Mouse (Mus musculus) embryonic facial prominence, embryonic 12.5 days (tissue): ENCODE data around the gene Bpgm. TPM values are rescaled to one million over a fixed set of nuclear protein-coding genes. Genes with fewer than 3 reads are reported as not detected.

ENCODE experiments used
- ATAC-seq: fragments of 200-750 bp; cut with Nextera tagmentation; 2 replicates; pipeline ENCODE4 v1.8.0; 2017; ENCODE audit not compliant: insufficient number of reproducible peaks, insufficient read depth, low FRiP score, low TSS enrichment
- H3K27ac ChIP-seq: fragments of 300-500 bp; sonication (generic); 2 replicates; pipeline ENCODE4 v1.5.1; 2016; ENCODE audit warnings: mild to moderate bottlenecking
- H3K27me3 ChIP-seq: fragments of 300-500 bp; sonication (generic); 2 replicates; pipeline ENCODE4 v1.6.1; 2016; ENCODE audit warnings: mild to moderate bottlenecking, moderate library complexity
- H3K36me3 ChIP-seq: fragments of 300-500 bp; sonication (generic); 2 replicates; pipeline ENCODE4 v1.6.1; 2016; ENCODE audit warnings: mild to moderate bottlenecking
- H3K4me1 ChIP-seq: fragments of 300-500 bp; sonication (generic); 2 replicates; pipeline ENCODE4 v1.6.1; 2016
- H3K4me2 ChIP-seq: fragments of 300-500 bp; sonication (generic); replicated peaks from 2 replicates; pipeline ENCODE4 v1.6.1; 2016; ENCODE audit warnings: mild to moderate bottlenecking, moderate library complexity
- H3K4me3 ChIP-seq: fragments of 300-500 bp; sonication (generic); 2 replicates; pipeline ENCODE4 v1.5.1; 2016; ENCODE audit warnings: mild to moderate bottlenecking
- H3K9ac ChIP-seq: fragments of 300-500 bp; sonication (generic); 2 replicates; pipeline ENCODE4 v1.6.1; 2016; ENCODE audit warnings: mild to moderate bottlenecking, moderate library complexity
- H3K9me3 ChIP-seq: fragments of 300-500 bp; sonication (generic); 2 replicates; pipeline ENCODE4 v1.6.1; 2016; ENCODE audit warnings: mild to moderate bottlenecking, moderate library complexity
- WGBS: fragments of 180-500 bp; shearing (Covaris S2); methylation state at CpG from one replicate; pipeline ENCODE4 v1.1.7; 2016; 5-methylcytosine and 5-hydroxymethylcytosine counted together
- polyA plus RNA-seq: library from polyadenylated mRNA; unstranded; fragments of >200 nt; fragmentation: Nextera tagmentation; extraction: Ambion mirVana; gene quantifications from 2 replicates; pipeline ENCODE4 v1.2.1, GENCODE M21; 2016

The Bpgm gene
- polyA plus RNA-seq, 1 experiment from 2014 or later = 49.2 TPM

- no peak overlapping the region for H3K9ac ChIP-seq
- H3K4me3 ChIP-seq = no peak overlapping the region
- H3K36me3 ChIP-seq = no peaks in the 10 kb centered on the region
- no peak overlapping the region for H3K27ac ChIP-seq
- WGBS = 68% methylated on average over 5 of the region's 5 CpGs
- no peaks in the 10 kb centered on the region for H3K27me3 ChIP-seq
- no peak overlapping the region for H3K4me2 ChIP-seq
- H3K4me1 ChIP-seq = no peaks in the 10 kb centered on the region
- no peak for ATAC-seq
- H3K9me3 ChIP-seq = no peaks in the 10 kb centered on the region
Observed at GRCm38 (mm10) chr6:34533896-34534295, 57.9 kb downstream of the Bpgm start.

DNA sequence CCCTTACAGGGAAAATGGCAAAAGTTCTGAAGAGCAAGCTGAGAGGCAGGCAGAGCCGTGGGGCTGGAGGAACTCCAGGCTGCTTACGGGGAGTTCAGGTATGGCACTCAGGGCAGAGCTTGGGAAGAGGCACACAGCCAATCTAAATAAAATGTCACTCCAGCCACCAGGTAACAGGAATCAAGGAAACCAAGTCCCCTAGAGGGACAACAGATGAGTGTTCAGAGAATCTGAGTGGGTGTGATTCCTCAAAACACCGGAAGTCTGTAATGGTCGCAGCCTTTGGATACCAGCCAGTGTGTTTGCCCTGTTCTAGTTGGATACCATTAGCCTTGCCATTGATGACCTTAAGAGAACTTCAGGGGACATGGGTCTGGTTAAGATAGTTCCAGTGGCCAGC lies 66.9 kb downstream of the Bpgm start:
- H3K9ac ChIP-seq = no peak overlapping the region
- H3K4me1 ChIP-seq = peaks cover 27% of the 10 kb centered on the region
- 57% methylated on average over 4 of the region's 4 CpGs for whole genome bisulfite sequencing
- no peaks in the 10 kb centered on the region for H3K27me3 ChIP-seq
- H3K4me3 ChIP-seq = no peak overlapping the region
- ATAC-seq = no peak
- no peaks in the 10 kb centered on the region for H3K36me3 ChIP-seq
- no peaks in the 10 kb centered on the region for H3K9me3 ChIP-seq
- peak overlapping the region; percentile 82; the same call in 1 of the 2 replicates for H3K27ac ChIP-seq
- H3K4me2 ChIP-seq = no peak overlapping the region

DNA sequence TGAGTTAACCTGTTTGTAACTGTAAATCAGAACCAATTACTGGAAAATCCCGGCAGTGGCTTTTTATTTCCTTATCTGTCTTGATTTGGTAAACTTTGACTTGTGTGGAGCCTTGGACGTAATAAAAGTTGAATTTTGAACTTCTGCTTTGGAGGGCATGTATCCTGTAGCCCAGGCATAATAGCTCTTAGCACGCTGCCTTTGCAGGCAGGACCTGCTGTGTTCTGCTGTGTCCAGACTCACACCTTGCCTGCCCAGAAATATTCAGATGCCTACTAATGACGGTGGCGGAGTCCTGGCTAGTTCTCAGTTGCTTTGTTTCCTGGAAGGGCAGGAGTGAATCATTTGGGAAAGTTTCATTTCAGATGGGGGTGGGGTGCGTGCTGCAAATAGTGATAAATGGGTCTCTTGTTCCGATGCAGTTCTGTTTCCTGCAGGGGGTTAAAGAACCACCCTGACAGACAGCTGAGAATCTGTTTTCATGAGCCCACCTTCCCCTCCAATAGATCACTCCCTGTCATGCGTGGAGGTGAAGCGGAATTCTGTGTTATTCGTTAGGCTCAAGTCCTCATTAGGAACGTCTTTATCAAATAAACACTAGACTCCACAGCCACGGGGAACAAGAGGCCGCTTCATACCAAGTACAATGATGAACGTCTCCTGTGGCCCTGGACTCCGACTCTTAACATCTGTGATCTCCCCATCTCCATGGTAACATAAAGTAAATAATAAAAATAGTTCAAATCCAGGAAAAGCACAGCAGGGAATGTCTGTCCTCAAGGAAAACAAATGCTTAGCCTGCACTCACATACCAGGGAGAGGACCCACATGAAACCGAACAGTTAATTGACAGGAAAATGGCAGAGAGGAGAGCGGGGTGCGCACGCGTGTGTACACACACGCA lies 67.5 kb downstream of the Bpgm start:
- Histone ChIP-seq H3K9ac (no peak overlapping the region), H3K4me3 (no peak overlapping the region), H3K27me3 (no peaks in the 10 kb centered on the region), H3K4me2 (peak overlapping the region; percentile 14; the same call in 1 of the 2 replicates), H3K9me3 (no peaks in the 10 kb centered on the region), H3K27ac (peak overlapping the region; percentile 82), H3K36me3 (no peaks in the 10 kb centered on the region), H3K4me1 (peaks cover 31% of the 10 kb centered on the region)
- 35% methylated on average over 21 of the region's 21 CpGs for WGBS
- peak; percentile 67; the same call in 1 of the 2 replicates for ATAC-seq

DNA sequence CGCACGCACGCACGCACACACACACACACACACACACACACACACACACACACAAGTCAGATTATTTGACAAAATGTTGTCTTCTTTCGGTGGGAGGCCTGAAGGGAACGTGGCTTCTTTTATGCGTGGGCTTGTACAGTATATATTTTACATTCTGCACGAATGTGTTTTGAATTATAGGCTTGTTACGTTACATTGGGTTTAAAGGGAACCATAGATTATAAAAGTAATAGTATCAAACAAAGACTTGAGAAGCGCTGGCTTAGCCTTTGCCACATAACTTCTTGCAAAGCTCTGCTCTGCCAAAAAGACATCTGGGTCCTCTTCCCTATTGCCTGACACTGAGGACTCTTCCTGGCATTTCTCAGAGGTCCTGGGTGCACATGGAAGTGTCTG lies 68.2 kb downstream of the Bpgm start:
- H3K27ac ChIP-seq = peak overlapping the region; percentile 82
- H3K36me3 ChIP-seq = no peaks in the 10 kb centered on the region
- H3K4me1 ChIP-seq = peaks cover 31% of the 10 kb centered on the region
- no peaks in the 10 kb centered on the region for H3K27me3 ChIP-seq
- 0 out of 2 replicates have a peak overlapping the region, but pooled peaks have one; percentile 14 for H3K4me2 ChIP-seq
- H3K9me3 ChIP-seq = no peaks in the 10 kb centered on the region
- no peak overlapping the region for H3K9ac ChIP-seq
- H3K4me3 ChIP-seq = no peak overlapping the region
- 54% methylated on average over 10 of the region's 10 CpGs for WGBS
- 0 out of 2 replicates have a peak, but pooled peaks have one; percentile 47 for ATAC-seq

GRCm38 (mm10) chr6:34545286-34545685 lies 69.3 kb downstream of the Bpgm start:
- Histone ChIP-seq H3K9me3 (no peaks in the 10 kb centered on the region), H3K27me3 (no peaks in the 10 kb centered on the region), H3K4me1 (peaks cover 31% of the 10 kb centered on the region), H3K36me3 (no peaks in the 10 kb centered on the region), H3K27ac (peak overlapping the region; percentile 82; the same call in 1 of the 2 replicates), H3K4me3 (no peak overlapping the region), H3K4me2 (no peak overlapping the region), H3K9ac (no peak overlapping the region)
- no peak for ATAC-seq
- 73% methylated on average over 10 of the region's 10 CpGs for WGBS

GRCm38 (mm10) chr6:34548406-34548990 lies 72.5 kb downstream of the Bpgm start:
- Histone ChIP-seq H3K4me1 (peaks cover 26% of the 10 kb centered on the region), H3K27ac (no peak overlapping the region), H3K4me2 (no peak overlapping the region), H3K27me3 (no peaks in the 10 kb centered on the region), H3K9ac (no peak overlapping the region), H3K9me3 (no peaks in the 10 kb centered on the region), H3K4me3 (no peak overlapping the region), H3K36me3 (no peaks in the 10 kb centered on the region)
- ATAC-seq = no peak
- WGBS = 50% methylated on average over 13 of the region's 13 CpGs

DNA sequence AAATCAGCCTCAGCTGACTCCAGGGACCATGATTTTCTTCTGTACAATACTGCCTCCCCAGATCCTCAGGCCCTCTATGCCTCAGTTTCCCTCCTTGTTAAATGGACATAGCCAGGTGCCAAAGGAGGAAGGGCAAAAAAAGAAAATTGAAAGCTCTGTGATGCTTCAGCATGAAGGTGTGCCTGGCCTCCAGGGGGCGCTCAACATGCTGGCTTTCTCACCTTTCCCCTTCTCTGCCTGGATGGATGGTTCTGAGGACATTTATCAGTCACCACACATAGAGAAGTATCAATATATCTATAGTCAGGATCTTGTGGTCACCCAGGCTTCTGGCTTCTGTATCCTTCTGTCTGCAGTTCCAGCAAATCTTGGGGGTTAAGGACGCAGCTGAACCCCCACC lies 73.0 kb downstream of the Bpgm start:
- no peak overlapping the region for H3K4me2 ChIP-seq
- H3K36me3 ChIP-seq = no peaks in the 10 kb centered on the region
- WGBS = 44% methylated on average over 2 of the region's 2 CpGs
- no peak overlapping the region for H3K27ac ChIP-seq
- peaks cover 21% of the 10 kb centered on the region for H3K4me1 ChIP-seq
- no peaks in the 10 kb centered on the region for H3K27me3 ChIP-seq
- H3K4me3 ChIP-seq = no peak overlapping the region
- H3K9me3 ChIP-seq = no peaks in the 10 kb centered on the region
- no peak overlapping the region for H3K9ac ChIP-seq
- no peak for ATAC-seq

GRCm38 (mm10) chr6:34552489-34553157 lies 76.6 kb downstream of the Bpgm start:
- Histone ChIP-seq H3K9ac (no peak overlapping the region), H3K4me1 (0 out of 2 replicates have a peak, but pooled peaks cover 4% of the 10 kb centered on the region), H3K9me3 (no peaks in the 10 kb centered on the region), H3K27me3 (no peaks in the 10 kb centered on the region), H3K4me2 (no peak overlapping the region), H3K27ac (no peak overlapping the region), H3K36me3 (no peaks in the 10 kb centered on the region), H3K4me3 (no peak overlapping the region)
- ATAC-seq = no peak
- WGBS = 62% methylated on average over 4 of the region's 4 CpGs

DNA sequence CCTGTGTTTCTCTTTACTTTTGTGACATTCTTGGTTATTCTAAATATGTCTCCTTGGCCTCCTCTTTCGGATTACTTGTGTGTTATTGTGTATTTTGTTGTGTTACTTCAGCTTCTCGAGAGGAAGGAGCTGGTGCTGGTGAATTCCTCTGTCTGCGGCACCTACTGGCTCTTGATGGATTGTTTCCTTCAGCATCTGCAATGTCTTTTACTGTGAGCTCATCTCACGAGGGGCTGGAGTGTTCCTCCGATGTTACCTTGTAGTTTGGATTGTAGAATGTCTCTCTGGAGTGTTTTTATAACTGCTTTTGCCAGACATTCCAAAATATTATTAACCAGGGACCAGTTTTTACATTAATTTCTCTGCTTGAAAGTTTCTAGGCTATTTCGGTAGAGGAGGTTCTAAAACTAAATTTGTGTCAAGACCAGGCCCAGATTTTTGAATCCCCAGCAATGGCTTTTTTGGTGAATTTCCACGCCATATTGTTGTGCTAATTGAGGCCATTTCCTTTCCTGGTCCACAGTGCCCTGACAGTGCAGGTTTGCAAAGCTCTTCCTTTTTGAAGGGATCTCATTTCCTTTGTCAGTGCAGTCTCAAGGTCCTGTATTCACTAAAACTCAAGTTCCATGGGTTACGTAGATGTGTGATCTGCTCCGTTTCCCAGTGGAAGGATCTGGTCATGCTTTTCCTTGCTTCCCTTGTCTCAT lies 78.4 kb downstream of the Bpgm start:
- Histone ChIP-seq H3K9me3 (no peaks in the 10 kb centered on the region), H3K4me2 (no peak overlapping the region), H3K4me1 (no peaks in the 10 kb centered on the region), H3K4me3 (no peak overlapping the region), H3K9ac (no peak overlapping the region), H3K27me3 (no peaks in the 10 kb centered on the region), H3K27ac (no peak overlapping the region), H3K36me3 (no peaks in the 10 kb centered on the region)
- ATAC-seq = no peak
- 81% methylated on average over 9 of the region's 9 CpGs for WGBS
